Mouse (Mus musculus) spleen, adult 2 months (tissue): ENCODE data around the gene Cckbr.

Source experiments
- CTCF ChIP-seq: fragments of 200-500 bp; IDR thresholded peaks from 2 replicates; pipeline ENCODE4 v1.5.1; 2011; ENCODE audit warnings: mild to moderate bottlenecking, inconsistent platforms; ENCODE audit not compliant: insufficient read depth, insufficient read length, insufficient replicate concordance; ENCODE audit errors: extremely low read depth
- POLR2A ChIP-seq: fragments of 200-500 bp; IDR thresholded peaks from 2 replicates; pipeline ENCODE4 v1.6.1; 2011; ENCODE audit warnings: low read depth, low read length, inconsistent platforms

DNA sequence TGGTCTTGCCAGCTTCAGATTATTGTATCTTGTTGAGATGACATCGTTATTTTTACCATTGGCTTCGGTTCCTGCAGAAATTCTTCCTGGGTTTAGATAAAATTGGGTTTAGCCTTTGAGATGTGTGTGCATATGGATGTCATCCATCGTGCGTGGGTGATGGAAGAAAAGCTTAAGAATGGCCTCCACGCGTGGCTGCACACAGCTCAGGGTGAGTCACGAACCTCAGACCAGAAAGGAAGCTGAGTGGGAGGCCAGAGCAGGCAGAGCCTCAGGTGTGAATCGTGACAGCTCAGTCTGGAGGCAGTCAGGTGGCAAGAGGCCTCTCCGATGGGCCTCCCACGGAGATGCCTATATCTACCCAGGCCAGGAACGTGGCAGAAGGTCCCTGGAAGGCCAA, 93.8 kb downstream of the Cckbr start:
- TF ChIP-seq CTCF (no peak), POLR2A (no peak)
